ENCODE assay signal across 8 mouse cellular contexts in the genomic region with DNA sequence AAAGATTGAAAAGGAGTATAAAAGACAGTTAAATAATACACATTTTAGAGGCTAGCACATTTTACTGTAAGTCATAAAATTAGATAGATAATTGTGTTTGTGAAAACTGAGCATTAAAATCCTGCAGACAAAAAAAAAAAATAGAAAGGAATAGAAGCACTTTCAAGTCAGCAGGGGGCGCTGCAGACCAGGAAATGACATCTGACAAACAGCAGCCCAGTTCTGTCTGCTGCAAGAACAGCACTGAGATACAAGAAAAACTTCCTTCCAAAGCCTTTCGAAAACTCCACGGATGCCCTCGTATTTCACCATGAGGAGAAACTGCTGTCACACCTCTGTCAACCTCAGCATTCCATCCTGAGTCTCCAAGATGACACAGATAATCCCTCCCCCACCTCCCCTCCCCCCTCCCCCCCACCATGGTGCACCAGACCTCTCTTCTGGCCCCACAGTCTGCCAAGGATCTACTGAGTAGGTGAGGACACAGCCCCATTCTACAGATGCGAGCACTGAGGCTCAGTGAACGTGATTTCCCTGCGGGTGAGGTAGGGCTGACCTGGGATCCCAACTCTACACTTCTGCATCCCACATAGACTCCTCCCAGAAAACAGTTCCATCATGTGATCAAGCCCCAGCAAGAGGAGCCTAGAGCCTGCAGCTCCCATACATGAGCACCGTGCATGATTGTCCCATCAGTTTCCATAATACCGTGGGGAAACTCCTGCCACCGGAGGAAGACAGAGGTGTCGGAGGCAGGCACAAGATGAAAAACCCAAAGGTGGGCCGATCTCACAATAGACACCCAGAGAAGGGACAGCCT. TPM values are rescaled to one million over a fixed set of nuclear protein-coding genes. Genes with fewer than 3 reads are reported as not detected.
DNase-seq lines count a peak whose midpoint lies in the region; ATAC-seq lines count a peak whose summit lies in the region.

No protein-coding gene starts in this region.

- H3K4me3 ChIP-seq in forebrain, embryonic 14.5 days (ENCODE audit: low read depth, low read length), result no peak overlapping the region

- H3K27ac ChIP-seq in forebrain, embryonic 14.5 days (ENCODE audit: low read depth, low read length), result no peak overlapping the region

- no peak overlapping the region for H3K4me2 ChIP-seq in forebrain, embryonic 14.5 days (ENCODE audit: low read length)

- intact Hi-C loops in heart, postnatal 36 days (cut with DNase I), result loop anchor here (1.0 to 5.0 kb wide), 4 partner anchors 126 to 429 kb away; no protein-coding TSS in a partner anchor

- no peaks in the 10 kb centered on the region for H3K27me3 ChIP-seq in forebrain, embryonic 14.5 days (replicated peaks; ENCODE audit: control insufficient read depth, insufficient read depth, low read length)

- WGBS in forebrain, embryonic 14.5 days, result 65% methylated on average over 12 of the region's 12 CpGs

- H3K36me3 ChIP-seq in forebrain, embryonic 14.5 days (ENCODE audit: control insufficient read depth, insufficient read depth, low read length), result no peaks in the 10 kb centered on the region

- no peaks in the 10 kb centered on the region for H3K4me1 ChIP-seq in forebrain, embryonic 14.5 days (ENCODE audit: control insufficient read depth, insufficient read depth, low read length)

- peak; percentile 53 for DNase-seq in MEL-GATA-1-ER (ENCODE audit: extremely low read depth, low read depth)
- peak; percentile 44 for DNase-seq in c-Kit-negative CD71-positive TER-119-positive erythroid progenitor cells, embryonic 14.5 days (ENCODE audit: low read depth, low spot score)
- DNase-seq in forebrain, embryonic 14.5 days (ENCODE audit: low spot score), result peak; percentile 91
- peak; percentile 83 to 92 for DNase-seq in heart, postnatal 36 days
- peak; percentile 80 to 92 for DNase-seq in layer of hippocampus, postnatal 14 days (ENCODE audit: low spot score in 2 of 2)
- peak; percentile 78 to 88 for DNase-seq in lung, postnatal 4 days
- peak; percentile 53 to 63 for DNase-seq in right cerebral cortex, postnatal 36 days (ENCODE audit: low spot score in 2 of 2)
- DNase-seq in urinary bladder, postnatal 36 days (ENCODE audit: low spot score in 2 of 2), result peak; percentile 74 to 83

- peak; percentile 40; the same call in 1 of the 2 replicates for ATAC-seq in forebrain, embryonic 14.5 days

- H3K9ac ChIP-seq in forebrain, embryonic 14.5 days (ENCODE audit: low read length), result no peak overlapping the region

- no peaks in the 10 kb centered on the region for H3K9me3 ChIP-seq in forebrain, embryonic 14.5 days (replicated peaks; ENCODE audit: control insufficient read depth, low read length)

RNA-seq across cellular contexts. Expression of a gene that starts 28.8 kb away (rescaled TPM):
- polyA plus RNA-seq in forebrain, embryonic 14.5 days (2014; fragmentation: Nextera tagmentation; extraction: Ambion mirVana), result 105 and 131 TPM in 2 replicates
- under 1 TPM; 0.17 to 0.46 TPM for total RNA-seq in heart, postnatal 36 days (2021)
- total RNA-seq in layer of hippocampus, postnatal 14 days (2021), result 1 to 10 TPM; 8.2 to 9.4 TPM

RNA-seq across cellular contexts. Expression of a gene that starts 49.1 kb away (rescaled TPM):
- polyA plus RNA-seq in forebrain, embryonic 14.5 days (2014; fragmentation: Nextera tagmentation; extraction: Ambion mirVana), result 40.3 and 58.5 TPM in 2 replicates
- total RNA-seq in heart, postnatal 36 days (2021), result 100 to 1,000 TPM; 305 to 315 TPM
- total RNA-seq in layer of hippocampus, postnatal 14 days (2021), result 100 to 1,000 TPM; 230 to 235 TPM

Comparison
In these comparisons a context has a peak if more than half of its experiments do, and no peak if none do; other contexts are left out.
1. RNA of a gene that starts 28.8 kb away (total RNA-seq): 8.2 to 9.4 TPM in layer of hippocampus, postnatal 14 days; 0.17 to 0.46 TPM in heart, postnatal 36 days; every median in the first group is over 4 times any median in the second.
2. Peak in every context shown above with its lines, with median percentiles within 50 percentile points of each other: DNase-seq.